Mouse (Mus musculus) limb, embryonic 15.5 days (tissue): ENCODE data around the gene Hist1h3d. TPM values are rescaled to one million over a fixed set of nuclear protein-coding genes. Genes with fewer than 3 reads are reported as not detected.
"Not testable (repeated sequence)": the region's sequence is repeated elsewhere in the genome, so short reads cannot be mapped to it uniquely, and the experiment has no call there.

ENCODE experiments used
- ATAC-seq: fragments of 200-750 bp; cut with Nextera tagmentation; 2 replicates; pipeline ENCODE4 v1.8.0; 2017; ENCODE audit warnings: low read depth, moderate TSS enrichment; ENCODE audit not compliant: insufficient number of reproducible peaks, low FRiP score, low TSS enrichment
- H3K27ac ChIP-seq: fragments of 300-500 bp; sonication (generic); 2 replicates; pipeline ENCODE4 v1.5.1; 2015; ENCODE audit warnings: moderate library complexity, mild to moderate bottlenecking, inconsistent platforms
- H3K27me3 ChIP-seq: fragments of 300-500 bp; sonication (generic); 2 replicates; pipeline ENCODE4 v1.6.1; 2015; ENCODE audit warnings: inconsistent platforms
- H3K36me3 ChIP-seq: fragments of 300-500 bp; sonication (generic); 2 replicates; pipeline ENCODE4 v1.6.1; 2015; ENCODE audit warnings: inconsistent platforms
- H3K4me1 ChIP-seq: fragments of 300-500 bp; sonication (generic); 2 replicates; pipeline ENCODE4 v1.6.1; 2015; ENCODE audit warnings: inconsistent platforms
- H3K4me2 ChIP-seq: fragments of 300-500 bp; sonication (generic); 2 replicates; pipeline ENCODE4 v1.6.1; 2015; ENCODE audit warnings: mild to moderate bottlenecking, inconsistent platforms
- H3K4me3 ChIP-seq: fragments of 300-500 bp; sonication (generic); 2 replicates; pipeline ENCODE4 v1.5.1; 2015; ENCODE audit warnings: mild to moderate bottlenecking, inconsistent platforms
- H3K9ac ChIP-seq: fragments of 300-500 bp; sonication (generic); 2 replicates; pipeline ENCODE4 v1.6.1; 2015; ENCODE audit warnings: inconsistent platforms
- H3K9me3 ChIP-seq: fragments of 300-500 bp; sonication (generic); 2 replicates; pipeline ENCODE4 v1.6.1; 2016; ENCODE audit warnings: inconsistent platforms
- WGBS: fragments of 180-500 bp; shearing (Covaris S2); methylation state at CpG from one replicate; pipeline ENCODE4 v1.1.7; 2015; 5-methylcytosine and 5-hydroxymethylcytosine counted together
- polyA plus RNA-seq: library from polyadenylated mRNA; unstranded; fragments of >200 nt; fragmentation: Nextera tagmentation; extraction: Ambion mirVana; gene quantifications from 2 replicates; pipeline ENCODE4 v1.2.1, GENCODE M21; 2015

Gene Hist1h3d
- polyA plus RNA-seq, 1 experiment from 2014 or later, result 6.5 TPM

- no peaks in the 10 kb centered on the region for H3K27me3 ChIP-seq
- ATAC-seq, result no peak
- H3K4me2 ChIP-seq, result no peak overlapping the region
- H3K36me3 ChIP-seq, result no peaks in the 10 kb centered on the region
- no peak overlapping the region for H3K9ac ChIP-seq
- peaks cover 22% of the 10 kb centered on the region for H3K4me1 ChIP-seq
- H3K4me3 ChIP-seq, result no peak overlapping the region
- peak overlapping the region; percentile 81 for H3K27ac ChIP-seq
- H3K9me3 ChIP-seq, result no peaks in the 10 kb centered on the region
These were observed 8.0 kb downstream of the Hist1h3d start for GRCm38 (mm10) chr13:23583387-23584068.

- H3K9me3 ChIP-seq, result no peaks in the 10 kb centered on the region
- H3K27me3 ChIP-seq, result no peaks in the 10 kb centered on the region
- no peak for ATAC-seq
- H3K9ac ChIP-seq, result no peak overlapping the region
- peaks cover 22% of the 10 kb centered on the region for H3K4me1 ChIP-seq
- H3K36me3 ChIP-seq, result no peaks in the 10 kb centered on the region
- H3K4me2 ChIP-seq, result peak overlapping the region; percentile 70
- H3K4me3 ChIP-seq, result peak overlapping the region; percentile 46
- peak overlapping the region; percentile 95 for H3K27ac ChIP-seq
These were observed 8.8 kb downstream of the Hist1h3d start for GRCm38 (mm10) chr13:23584331-23584730.

GRCm38 (mm10) chr13:23585029-23585441 is 9.5 kb downstream of the Hist1h3d start:
- Histone ChIP-seq H3K4me3 (peak overlapping the region; percentile 46), H3K9ac (peak overlapping the region; percentile 55), H3K27me3 (no peaks in the 10 kb centered on the region), H3K9me3 (no peaks in the 10 kb centered on the region), H3K27ac (peak overlapping the region; percentile 95), H3K4me1 (peaks cover 22% of the 10 kb centered on the region), H3K36me3 (no peaks in the 10 kb centered on the region), H3K4me2 (peak overlapping the region; percentile 70)
- under 1% methylated on average over 21 of the region's 21 CpGs for WGBS
- ATAC-seq, result no peak

GRCm38 (mm10) chr13:23585442-23586098 is 10.0 kb downstream of the Hist1h3d start:
- Histone ChIP-seq H3K4me3 (peak overlapping the region; percentile 46), H3K4me2 (peak overlapping the region; percentile 70), H3K27ac (peak overlapping the region; percentile 95), H3K4me1 (peaks cover 22% of the 10 kb centered on the region), H3K9ac (peak overlapping the region; percentile 55)
- H3K36me3 ChIP-seq, H3K9me3 ChIP-seq, H3K27me3 ChIP-seq: not testable (repeated sequence)
- under 1% methylated on average over 30 of the region's 36 CpGs for WGBS
- ATAC-seq, result peak; percentile 80

GRCm38 (mm10) chr13:23586099-23586939 is 10.8 kb downstream of the Hist1h3d start:
- Histone ChIP-seq H3K9me3 (no peaks in the 10 kb centered on the region), H3K4me2 (peak overlapping the region; percentile 70), H3K9ac (0 out of 2 replicates have a peak overlapping the region, but pooled peaks have one; percentile 26), H3K4me3 (peak overlapping the region; percentile 46), H3K27ac (peak overlapping the region; percentile 91), H3K27me3 (no peaks in the 10 kb centered on the region), H3K4me1 (peaks cover 22% of the 10 kb centered on the region), H3K36me3 (no peaks in the 10 kb centered on the region)
- ATAC-seq, result no peak
- under 1% methylated on average over 22 of the region's 22 CpGs for WGBS

- H3K9me3 ChIP-seq, result no peaks in the 10 kb centered on the region
- peak overlapping the region; percentile 91 for H3K27ac ChIP-seq
- 3% methylated on average over 1 of the region's 1 CpGs for WGBS
- H3K9ac ChIP-seq, result no peak overlapping the region
- H3K36me3 ChIP-seq, result no peaks in the 10 kb centered on the region
- H3K4me2 ChIP-seq, result peak overlapping the region; percentile 70
- peak overlapping the region; percentile 46 for H3K4me3 ChIP-seq
- peaks cover 20% of the 10 kb centered on the region for H3K4me1 ChIP-seq
- no peaks in the 10 kb centered on the region for H3K27me3 ChIP-seq
- ATAC-seq, result no peak
These were observed 11.3 kb downstream of the Hist1h3d start for GRCm38 (mm10) chr13:23586940-23587225.

- Histone ChIP-seq H3K27ac (no peak overlapping the region), H3K9ac (no peak overlapping the region), H3K9me3 (no peaks in the 10 kb centered on the region), H3K36me3 (no peaks in the 10 kb centered on the region), H3K4me1 (peaks cover 10% of the 10 kb centered on the region), H3K4me2 (no peak overlapping the region), H3K27me3 (no peaks in the 10 kb centered on the region), H3K4me3 (no peak overlapping the region)
- 92% methylated on average over 7 of the region's 7 CpGs for WGBS
- ATAC-seq, result no peak
These were observed 15.6 kb downstream of the Hist1h3d start for GRCm38 (mm10) chr13:23591206-23591605.

GRCm38 (mm10) chr13:23591886-23592285 is 16.3 kb downstream of the Hist1h3d start:
- not testable (repeated sequence) for H3K4me1 ChIP-seq, H3K27me3 ChIP-seq, H3K9ac ChIP-seq, ATAC-seq, H3K4me2 ChIP-seq, H3K36me3 ChIP-seq, H3K9me3 ChIP-seq, H3K4me3 ChIP-seq, H3K27ac ChIP-seq
- WGBS, result 84% methylated on average over 7 of the region's 7 CpGs

- no peak for ATAC-seq
- no peaks in the 10 kb centered on the region for H3K27me3 ChIP-seq
- no peak overlapping the region for H3K4me2 ChIP-seq
- H3K4me1 ChIP-seq, result 0 out of 2 replicates have a peak, but pooled peaks cover 4% of the 10 kb centered on the region
- no peaks in the 10 kb centered on the region for H3K36me3 ChIP-seq
- H3K27ac ChIP-seq, result no peak overlapping the region
- no peaks in the 10 kb centered on the region for H3K9me3 ChIP-seq
- H3K4me3 ChIP-seq, result no peak overlapping the region
- no peak overlapping the region for H3K9ac ChIP-seq
- 36% methylated on average over 7 of the region's 7 CpGs for WGBS
These were observed 17.1 kb downstream of the Hist1h3d start for GRCm38 (mm10) chr13:23592614-23593013.

- Histone ChIP-seq H3K4me3 (no peak overlapping the region), H3K4me2 (no peak overlapping the region), H3K4me1 (0 out of 2 replicates have a peak, but pooled peaks cover 4% of the 10 kb centered on the region), H3K9me3 (no peaks in the 10 kb centered on the region), H3K27me3 (no peaks in the 10 kb centered on the region), H3K27ac (no peak overlapping the region), H3K9ac (no peak overlapping the region), H3K36me3 (no peaks in the 10 kb centered on the region)
- ATAC-seq, result no peak
- 65% methylated on average over 5 of the region's 5 CpGs for WGBS
These were observed 17.6 kb downstream of the Hist1h3d start for GRCm38 (mm10) chr13:23593051-23593770.

- Histone ChIP-seq H3K4me2 (no peak overlapping the region), H3K9me3 (no peaks in the 10 kb centered on the region), H3K9ac (no peak overlapping the region), H3K36me3 (no peaks in the 10 kb centered on the region), H3K27me3 (no peaks in the 10 kb centered on the region), H3K4me1 (0 out of 2 replicates have a peak, but pooled peaks cover 4% of the 10 kb centered on the region), H3K4me3 (no peak overlapping the region), H3K27ac (no peak overlapping the region)
- ATAC-seq, result no peak
- 81% methylated on average over 2 of the region's 2 CpGs for WGBS
These were observed 19.6 kb downstream of the Hist1h3d start for GRCm38 (mm10) chr13:23595185-23595584.
